Mouse (Mus musculus): ENCODE results near the gene Ogfod1. TPM values are rescaled to one million over a fixed set of nuclear protein-coding genes. Genes with fewer than 3 reads are reported as not detected.

Ogfod1 gene
- total and polyA plus RNA-seq, 3 experiments: 16.6 to 31.9 (median 26.9) TPM

DNA sequence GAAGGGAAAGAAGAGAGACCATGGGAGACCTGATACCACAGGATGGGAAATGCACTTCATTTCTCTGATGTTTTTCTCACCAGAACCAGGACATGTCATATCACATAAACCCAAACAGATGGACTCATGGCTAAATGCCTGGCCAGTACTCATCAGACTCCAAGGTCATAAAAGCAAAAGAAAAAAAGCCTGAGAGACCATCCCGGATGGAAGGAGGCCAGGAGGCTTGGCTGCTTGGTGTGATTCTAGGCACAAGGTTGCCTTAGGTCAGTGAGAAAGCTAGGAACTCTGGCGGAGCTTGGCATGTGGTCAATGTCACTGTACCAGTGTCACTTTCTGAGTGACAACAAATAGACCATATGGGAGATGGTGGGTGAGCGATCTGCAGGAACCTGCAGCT lies 70.9 kb downstream of the Ogfod1 start:
- peaks cover 9% of the 10 kb centered on the region for H3K27me3 ChIP-seq (replicated peaks)
- TF ChIP-seq CHD2 (IDR thresholded peaks at IDR 0.05; ENCODE audit: low read length): no peak
- TF ChIP-seq BHLHE40 (IDR thresholded peaks at IDR 0.05; ENCODE audit: low read depth, low read length): no peak
- no peak for TF ChIP-seq TCF12 (IDR thresholded peaks at IDR 0.05; ENCODE audit: low read depth, low read length)
- TF ChIP-seq E2F4 (IDR thresholded peaks at IDR 0.05; ENCODE audit: insufficient replicate concordance, low read depth, low read length): no peak
- TF ChIP-seq MAX (IDR thresholded peaks at IDR 0.05; ENCODE audit: low read length): no peak
- TF ChIP-seq NELFE (IDR thresholded peaks at IDR 0.05; ENCODE audit: low read depth, low read length): no peak
- no peak for TF ChIP-seq RCOR1 (conservative IDR thresholded peaks at IDR 0.05; ENCODE audit: low read depth, low read length)
- TF ChIP-seq NRF1 (IDR thresholded peaks at IDR 0.05; ENCODE audit: low read depth, low read length): no peak
- in situ Hi-C loops (cut with MboI; ENCODE audit: low pct_ligation_motif_present, low pct_unique_long_range_greater_than_20kb, low sequenced_read_pairs): no loop called here
- H3K27ac ChIP-seq (ENCODE audit: insufficient read depth, low read depth): no peak overlapping the region
- H3K4me2 ChIP-seq (ENCODE audit: insufficient read depth, low read depth, poor library complexity, severe bottlenecking): no peak overlapping the region
- dilution Hi-C loops (cut with MboI; ENCODE audit: extremely low pct_ligation_motif_present, extremely low pct_unique_long_range_greater_than_20kb, low sequenced_read_pairs): no loop called here
- peaks cover 0 to 6% of the 10 kb centered on the region in 2 experiments; a peak in 2 of 4 replicates for H3K4me1 ChIP-seq (ENCODE audit: control insufficient read depth in 1 of 2, insufficient read depth in 2 of 2)
- H3K9me3 ChIP-seq (replicated peaks; ENCODE audit: low read length): no peaks in the 10 kb centered on the region
- no peak for DNase-seq (ENCODE audit: extremely low read depth)
- no peaks in the 10 kb centered on the region for H3K36me3 ChIP-seq (replicated peaks in 1 of 2; ENCODE audit: control insufficient read depth in 1 of 2, insufficient read depth in 1 of 2, low read length in 1 of 2)
- H3K4me3 ChIP-seq (replicated peaks in 1 of 3; ENCODE audit: low read depth in 2 of 3, low read length in 2 of 3, poor library complexity in 1 of 3): no peak overlapping the region
- H3K79me2 ChIP-seq (replicated peaks; ENCODE audit: control insufficient read depth, extremely low read depth, insufficient read depth, poor library complexity, severe bottlenecking): no peaks in the 10 kb centered on the region
- H3K9ac ChIP-seq (ENCODE audit: insufficient read depth, low read depth): no peak overlapping the region; the same call in 1 of the 2 replicates

DNA sequence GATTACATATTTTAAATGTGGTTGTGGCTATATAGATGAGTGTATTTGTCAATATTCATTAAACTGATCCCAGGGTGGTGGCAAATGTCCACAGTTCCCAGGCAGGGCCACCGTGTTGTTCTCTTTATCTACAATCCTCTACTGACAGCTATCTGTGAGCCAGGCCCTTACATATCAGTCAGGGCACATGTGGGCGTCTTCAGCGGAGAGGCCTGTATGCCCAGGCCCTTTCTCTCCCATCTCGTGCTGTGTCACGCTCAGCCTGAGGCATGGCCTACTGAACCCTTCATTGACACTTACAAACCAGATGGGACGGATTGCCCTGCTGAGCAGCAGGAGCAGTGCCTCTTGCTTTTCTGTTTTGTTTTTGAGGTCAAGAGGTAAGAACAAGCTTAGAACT lies 72.4 kb downstream of the Ogfod1 start:
- H3K79me2 ChIP-seq (replicated peaks; ENCODE audit: control insufficient read depth, extremely low read depth, insufficient read depth, poor library complexity, severe bottlenecking): no peaks in the 10 kb centered on the region
- H3K27ac ChIP-seq (ENCODE audit: insufficient read depth, low read depth): no peak overlapping the region
- peaks cover 0 to 16% of the 10 kb centered on the region in 2 experiments; a peak in 2 of 4 replicates for H3K4me1 ChIP-seq (ENCODE audit: control insufficient read depth in 1 of 2, insufficient read depth in 2 of 2)
- H3K27me3 ChIP-seq (replicated peaks): peaks cover 1% of the 10 kb centered on the region
- TF ChIP-seq BHLHE40 (IDR thresholded peaks at IDR 0.05; ENCODE audit: low read depth, low read length): no peak
- H3K4me3 ChIP-seq (replicated peaks in 1 of 3; ENCODE audit: low read depth in 2 of 3, low read length in 2 of 3, poor library complexity in 1 of 3): no peak overlapping the region
- no peak overlapping the region for H3K9ac ChIP-seq (ENCODE audit: insufficient read depth, low read depth)
- in situ Hi-C loops (cut with MboI; ENCODE audit: low pct_ligation_motif_present, low pct_unique_long_range_greater_than_20kb, low sequenced_read_pairs): no loop called here
- no peak overlapping the region for H3K4me2 ChIP-seq (ENCODE audit: insufficient read depth, low read depth, poor library complexity, severe bottlenecking)
- dilution Hi-C loops (cut with MboI; ENCODE audit: extremely low pct_ligation_motif_present, extremely low pct_unique_long_range_greater_than_20kb, low sequenced_read_pairs): no loop called here
- no peaks in the 10 kb centered on the region for H3K9me3 ChIP-seq (replicated peaks; ENCODE audit: low read length)
- DNase-seq (ENCODE audit: extremely low read depth): no peak
- H3K36me3 ChIP-seq (replicated peaks in 1 of 2; ENCODE audit: control insufficient read depth in 1 of 2, insufficient read depth in 1 of 2, low read length in 1 of 2): no peaks in the 10 kb centered on the region

DNA sequence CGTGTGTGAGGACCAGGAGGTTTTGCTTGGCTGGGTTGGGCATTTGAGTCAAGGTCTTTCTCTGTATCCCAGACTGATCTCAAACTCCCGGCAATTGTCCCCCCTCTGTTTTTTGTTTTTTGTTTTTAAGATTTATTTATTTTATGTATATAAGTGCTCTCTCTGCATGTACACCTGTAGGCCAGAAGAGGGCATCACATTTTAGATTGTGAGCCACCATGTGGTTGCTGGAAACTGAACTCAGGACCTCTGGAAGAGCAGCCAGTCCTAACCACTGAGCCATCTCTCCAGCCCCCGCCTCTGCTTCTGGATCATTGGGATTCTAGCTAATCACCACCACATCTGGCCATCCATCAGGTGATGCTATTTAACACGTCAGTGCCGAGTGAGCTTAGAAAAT lies 72.8 kb downstream of the Ogfod1 start:
- no peak for DNase-seq (ENCODE audit: extremely low read depth)
- Histone ChIP-seq H3K79me2 (replicated peaks; ENCODE audit: control insufficient read depth, extremely low read depth, insufficient read depth, poor library complexity, severe bottlenecking) (no peaks in the 10 kb centered on the region), H3K36me3 (replicated peaks in 1 of 2; ENCODE audit: control insufficient read depth in 1 of 2, insufficient read depth in 1 of 2, low read length in 1 of 2) (no peaks in the 10 kb centered on the region), H3K4me2 (ENCODE audit: insufficient read depth, low read depth, poor library complexity, severe bottlenecking) (no peak overlapping the region), H3K9ac (ENCODE audit: insufficient read depth, low read depth) (no peak overlapping the region), H3K9me3 (replicated peaks; ENCODE audit: low read length) (no peaks in the 10 kb centered on the region), H3K4me1 (ENCODE audit: control insufficient read depth in 1 of 2, insufficient read depth in 2 of 2) (peaks cover 0 to 16% of the 10 kb centered on the region in 2 experiments; a peak in 2 of 4 replicates), H3K27ac (ENCODE audit: insufficient read depth, low read depth) (no peak overlapping the region), H3K4me3 (replicated peaks in 1 of 3; ENCODE audit: low read depth in 2 of 3, low read length in 2 of 3, poor library complexity in 1 of 3) (no peak overlapping the region), H3K27me3 (replicated peaks) (no peaks in the 10 kb centered on the region)
- TF ChIP-seq SMC3 (IDR thresholded peaks at IDR 0.05; ENCODE audit: low read depth, low read length) (peak; percentile 51), CTCF (conservative IDR thresholded peaks at IDR 0.05 in 1 of 2, IDR thresholded peaks at IDR 0.05 in 1 of 2; ENCODE audit: low read depth in 2 of 2, low read length in 2 of 2) (peak in 1 of 2 experiments; percentile 60; a peak in 2 of 4 replicates), CHD2 (IDR thresholded peaks at IDR 0.05; ENCODE audit: low read length) (no peak), RAD21 (IDR thresholded peaks at IDR 0.05; ENCODE audit: low read depth, low read length) (peak; percentile 20), MAX (IDR thresholded peaks at IDR 0.05; ENCODE audit: low read length) (no peak), MYC (IDR thresholded peaks at IDR 0.05; ENCODE audit: low read depth, low read length) (peak; percentile 70; the same call in 1 of the 2 replicates)
- in situ Hi-C loops (cut with MboI; ENCODE audit: low pct_ligation_motif_present, low pct_unique_long_range_greater_than_20kb, low sequenced_read_pairs) (no loop called here), dilution Hi-C loops (cut with MboI; ENCODE audit: extremely low pct_ligation_motif_present, extremely low pct_unique_long_range_greater_than_20kb, low sequenced_read_pairs) (no loop called here)
